Mouse (Mus musculus): Measurements from ENCODE around the gene Adgrv1. TPM values are rescaled to one million over a fixed set of nuclear protein-coding genes. Genes with fewer than 3 reads are reported as not detected.
A peak's percentile ranks its signal among the peaks of the same experiment; 100 is the strongest.

The Adgrv1 gene
- total and polyA plus RNA-seq, 2 experiments from 2014 or later = 4.2 to 7.8 TPM

GRCm38 (mm10) chr13:81473750-81474149, 159.2 kb downstream of the Adgrv1 start:
- Histone ChIP-seq H3K4me1 (ENCODE audit: insufficient read depth, low read length) (no peaks in the 10 kb centered on the region), H3K9ac (replicated peaks; ENCODE audit: low read length) (no peak overlapping the region), H3K4me2 (ENCODE audit: low read depth, low read length) (no peak overlapping the region), H3K9me3 (ENCODE audit: low read length) (no peaks in the 10 kb centered on the region), H3K36me3 (ENCODE audit: insufficient read depth, low read length) (no peaks in the 10 kb centered on the region), H3K27me3 (ENCODE audit: insufficient read depth, low read length) (no peaks in the 10 kb centered on the region), H3K27ac (no peak overlapping the region), H3K4me3 (ENCODE audit: low read length) (no peak overlapping the region)
- no peak for TF ChIP-seq CTCF (IDR thresholded peaks at IDR 0.05; ENCODE audit: low read depth)
- no peak for DNase-seq (ENCODE audit: low spot score)
- ATAC-seq = no peak

- Histone ChIP-seq H3K9me3 (ENCODE audit: low read length) (no peaks in the 10 kb centered on the region), H3K4me2 (ENCODE audit: low read depth, low read length) (no peak overlapping the region), H3K4me1 (ENCODE audit: insufficient read depth, low read length) (no peaks in the 10 kb centered on the region), H3K4me3 (ENCODE audit: low read length) (no peak overlapping the region), H3K27ac (no peak overlapping the region), H3K9ac (replicated peaks; ENCODE audit: low read length) (no peak overlapping the region), H3K36me3 (ENCODE audit: insufficient read depth, low read length) (no peaks in the 10 kb centered on the region), H3K27me3 (ENCODE audit: insufficient read depth, low read length) (no peaks in the 10 kb centered on the region)
- DNase-seq (ENCODE audit: low spot score) (peak; percentile 6), ATAC-seq (no peak)
- no peak for TF ChIP-seq CTCF (IDR thresholded peaks at IDR 0.05; ENCODE audit: low read depth)
- 68% methylated on average over 4 of the region's 4 CpGs for WGBS
These were observed 166.3 kb downstream of the Adgrv1 start for GRCm38 (mm10) chr13:81466661-81467060.

GRCm38 (mm10) chr13:81465794-81466193, 167.2 kb downstream of the Adgrv1 start:
- Histone ChIP-seq H3K36me3 (ENCODE audit: insufficient read depth, low read length) (no peaks in the 10 kb centered on the region), H3K4me1 (ENCODE audit: insufficient read depth, low read length) (no peaks in the 10 kb centered on the region), H3K9me3 (ENCODE audit: low read length) (no peaks in the 10 kb centered on the region), H3K9ac (replicated peaks; ENCODE audit: low read length) (no peak overlapping the region), H3K27me3 (ENCODE audit: insufficient read depth, low read length) (no peaks in the 10 kb centered on the region), H3K27ac (no peak overlapping the region), H3K4me2 (ENCODE audit: low read depth, low read length) (no peak overlapping the region), H3K4me3 (ENCODE audit: low read length) (no peak overlapping the region)
- ATAC-seq (no peak), DNase-seq (ENCODE audit: low spot score) (no peak)
- 76% methylated on average over 3 of the region's 3 CpGs for WGBS
- no peak for TF ChIP-seq CTCF (IDR thresholded peaks at IDR 0.05; ENCODE audit: low read depth)

GRCm38 (mm10) chr13:81449630-81450029, 183.3 kb downstream of the Adgrv1 start:
- no peak for TF ChIP-seq CTCF (IDR thresholded peaks at IDR 0.05; ENCODE audit: low read depth)
- Histone ChIP-seq H3K9me3 (ENCODE audit: low read length) (no peaks in the 10 kb centered on the region), H3K4me2 (ENCODE audit: low read depth, low read length) (no peak overlapping the region), H3K9ac (replicated peaks; ENCODE audit: low read length) (no peak overlapping the region), H3K4me3 (ENCODE audit: low read length) (no peak overlapping the region), H3K36me3 (ENCODE audit: insufficient read depth, low read length) (no peaks in the 10 kb centered on the region), H3K27ac (no peak overlapping the region), H3K27me3 (ENCODE audit: insufficient read depth, low read length) (no peaks in the 10 kb centered on the region), H3K4me1 (ENCODE audit: insufficient read depth, low read length) (no peaks in the 10 kb centered on the region)
- WGBS = 45% methylated on average over 4 of the region's 4 CpGs
- no peak for DNase-seq (ENCODE audit: low spot score)
- ATAC-seq = no peak

GRCm38 (mm10) chr13:81449198-81449597, 183.8 kb downstream of the Adgrv1 start:
- Histone ChIP-seq H3K4me3 (ENCODE audit: low read length) (no peak overlapping the region), H3K36me3 (ENCODE audit: insufficient read depth, low read length) (no peaks in the 10 kb centered on the region), H3K9ac (replicated peaks; ENCODE audit: low read length) (no peak overlapping the region), H3K27ac (no peak overlapping the region), H3K4me2 (ENCODE audit: low read depth, low read length) (no peak overlapping the region), H3K27me3 (ENCODE audit: insufficient read depth, low read length) (no peaks in the 10 kb centered on the region), H3K9me3 (ENCODE audit: low read length) (no peaks in the 10 kb centered on the region), H3K4me1 (ENCODE audit: insufficient read depth, low read length) (no peaks in the 10 kb centered on the region)
- WGBS = 80% methylated on average over 7 of the region's 7 CpGs
- ATAC-seq (no peak), DNase-seq (ENCODE audit: low spot score) (no peak)
- TF ChIP-seq CTCF (IDR thresholded peaks at IDR 0.05; ENCODE audit: low read depth) = no peak

GRCm38 (mm10) chr13:81441412-81441811, 191.5 kb downstream of the Adgrv1 start:
- 87% methylated on average over 3 of the region's 3 CpGs for WGBS
- Histone ChIP-seq H3K27ac (no peak overlapping the region), H3K4me2 (ENCODE audit: low read depth, low read length) (no peak overlapping the region), H3K9me3 (ENCODE audit: low read length) (no peaks in the 10 kb centered on the region), H3K36me3 (ENCODE audit: insufficient read depth, low read length) (no peaks in the 10 kb centered on the region), H3K4me3 (ENCODE audit: low read length) (no peak overlapping the region), H3K9ac (replicated peaks; ENCODE audit: low read length) (no peak overlapping the region), H3K27me3 (ENCODE audit: insufficient read depth, low read length) (no peaks in the 10 kb centered on the region), H3K4me1 (ENCODE audit: insufficient read depth, low read length) (no peaks in the 10 kb centered on the region)
- DNase-seq (ENCODE audit: low spot score) (peak; percentile 41), ATAC-seq (no peak; the same call in 1 of the 2 replicates)
- TF ChIP-seq CTCF (IDR thresholded peaks at IDR 0.05; ENCODE audit: low read depth) = peak; percentile 47

- Histone ChIP-seq H3K27ac (no peak overlapping the region), H3K9ac (replicated peaks; ENCODE audit: low read length) (no peak overlapping the region), H3K4me1 (ENCODE audit: insufficient read depth, low read length) (no peaks in the 10 kb centered on the region), H3K36me3 (ENCODE audit: insufficient read depth, low read length) (no peaks in the 10 kb centered on the region), H3K4me3 (ENCODE audit: low read length) (no peak overlapping the region), H3K4me2 (ENCODE audit: low read depth, low read length) (no peak overlapping the region), H3K27me3 (ENCODE audit: insufficient read depth, low read length) (no peaks in the 10 kb centered on the region), H3K9me3 (ENCODE audit: low read length) (no peaks in the 10 kb centered on the region)
- 48% methylated on average over 12 of the region's 12 CpGs for WGBS
- peak; percentile 94 for TF ChIP-seq CTCF (IDR thresholded peaks at IDR 0.05; ENCODE audit: low read depth)
- peak; percentile 89 for DNase-seq (ENCODE audit: low spot score)
- peak; percentile 73 for ATAC-seq
These were observed 193.4 kb downstream of the Adgrv1 start for GRCm38 (mm10) chr13:81439390-81440025.

Data from hindbrain, postnatal 0 days (tissue).